Mouse (Mus musculus) ovary, postnatal 36 days (tissue): ENCODE measurements around the gene Anpep.
A peak's percentile ranks its signal among the peaks of the same experiment; 100 is the strongest.
"Not testable (repeated sequence)": the region's sequence is repeated elsewhere in the genome, so short reads cannot be mapped to it uniquely, and the experiment has no call there.

Source experiments
- DNase-seq: peaks from one replicate; pipeline ENCODE4 v3.0.0; 2022; ENCODE audit warnings: low spot score, mixed read lengths

Gene Anpep

DNA sequence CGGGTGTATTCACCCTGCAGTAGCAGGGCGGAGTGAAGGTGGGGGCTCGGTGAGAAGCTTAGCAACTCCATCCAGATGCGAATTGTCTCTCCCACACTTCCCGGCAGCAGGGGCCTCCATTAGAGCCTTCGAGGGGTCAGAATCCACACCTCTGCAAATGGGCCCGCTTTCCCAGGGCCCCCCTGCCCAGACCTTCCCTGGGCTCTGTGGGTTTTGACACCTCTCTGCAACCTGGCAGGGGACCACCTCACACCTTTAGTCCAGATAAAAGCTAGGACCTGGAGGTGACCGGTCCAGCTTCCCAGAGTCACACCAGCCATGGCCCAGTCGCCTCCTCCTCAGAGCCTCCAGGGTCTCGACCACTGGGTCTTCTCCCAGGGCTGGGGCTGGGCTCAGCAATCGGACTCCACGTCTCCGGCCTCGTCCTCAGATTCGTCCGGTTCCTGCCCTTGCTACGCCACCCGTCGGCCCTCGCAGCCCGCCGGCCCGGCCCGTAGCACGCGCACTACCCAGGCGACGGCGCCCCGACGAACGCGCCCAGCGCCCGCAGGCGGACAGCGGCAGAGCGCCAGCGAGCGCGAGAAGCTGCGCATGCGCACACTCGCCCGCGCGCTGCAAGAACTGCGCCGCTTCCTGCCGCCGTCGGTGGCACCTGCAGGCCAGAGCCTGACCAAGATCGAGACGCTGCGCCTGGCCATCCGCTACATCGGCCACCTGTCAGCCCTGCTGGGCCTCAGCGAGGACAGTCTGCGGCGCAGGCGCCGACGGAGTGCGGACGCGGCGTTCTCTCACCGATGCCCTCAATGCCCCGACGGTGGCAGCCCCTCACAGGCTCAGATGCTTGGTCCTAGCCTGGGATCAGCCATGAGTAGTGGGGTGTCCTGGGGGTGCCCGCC is 50.0 kb downstream of the Anpep start, which contains the start of gene Mesp2:
Mesp2 (plus strand) TSS at position 117 of the 896 bp plus-strand sequence.
- peak; percentile 83 for DNase-seq

DNA sequence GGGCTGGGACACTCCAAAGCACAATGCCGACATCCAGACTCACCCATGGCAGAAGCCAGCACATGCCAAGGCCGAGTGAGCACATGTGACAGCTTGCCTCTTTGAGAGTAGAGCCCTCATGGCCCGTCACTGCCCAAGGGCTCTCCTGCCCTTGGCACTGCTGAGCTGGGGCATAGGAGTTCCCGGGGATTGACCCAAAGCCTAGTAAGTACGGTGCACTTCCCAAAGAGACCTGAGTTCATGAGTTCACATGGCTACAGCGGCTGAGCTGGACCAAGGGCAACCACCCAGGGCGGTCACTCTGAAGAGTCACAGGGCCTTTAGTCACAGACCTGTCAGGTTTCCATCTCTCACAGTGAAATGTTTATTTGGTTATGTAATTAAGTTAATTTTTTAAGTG is 52.3 kb downstream of the Anpep start:
- DNase-seq, result no peak

DNA sequence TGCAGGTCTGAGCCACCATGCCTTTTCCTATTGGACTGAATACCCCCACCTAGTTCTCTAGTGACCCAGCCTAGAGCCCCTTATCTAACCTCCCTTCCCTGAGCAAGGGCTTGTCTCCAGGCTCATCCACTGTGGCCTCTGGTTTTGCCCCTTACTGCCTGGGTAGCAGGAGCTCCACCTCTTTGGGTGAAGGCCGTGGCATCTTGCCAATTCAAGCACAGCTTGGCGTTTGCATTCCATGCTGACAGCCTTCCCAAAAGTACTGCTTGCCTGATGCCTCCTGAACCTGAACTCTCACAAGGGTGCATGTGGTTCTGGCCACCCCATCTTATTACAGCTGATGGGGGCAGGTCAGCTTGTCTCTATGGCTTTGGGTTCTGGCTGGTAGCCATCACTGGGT is 57.0 kb downstream of the Anpep start:
- DNase-seq, result peak; percentile 47

DNA sequence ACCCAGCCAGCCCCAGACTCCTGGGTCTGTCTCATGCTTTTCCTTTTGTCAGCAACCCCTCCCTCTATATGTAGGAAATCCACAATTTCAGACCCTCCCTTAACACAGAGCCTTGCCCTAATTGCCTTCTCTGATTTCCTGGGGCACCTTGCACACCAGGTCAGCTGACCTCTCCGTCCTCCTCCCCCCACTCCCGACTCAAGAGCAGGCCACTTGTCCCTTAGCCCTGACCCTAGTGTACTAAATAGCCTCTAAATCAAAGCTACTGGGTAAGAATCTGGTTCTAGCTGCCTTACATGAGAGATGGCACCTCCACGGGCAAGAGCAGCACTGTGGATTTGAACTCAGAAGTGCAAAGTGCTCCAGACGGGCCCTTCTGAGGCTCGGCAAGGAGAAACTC is 58.8 kb downstream of the Anpep start:
- DNase-seq, result no peak

DNA sequence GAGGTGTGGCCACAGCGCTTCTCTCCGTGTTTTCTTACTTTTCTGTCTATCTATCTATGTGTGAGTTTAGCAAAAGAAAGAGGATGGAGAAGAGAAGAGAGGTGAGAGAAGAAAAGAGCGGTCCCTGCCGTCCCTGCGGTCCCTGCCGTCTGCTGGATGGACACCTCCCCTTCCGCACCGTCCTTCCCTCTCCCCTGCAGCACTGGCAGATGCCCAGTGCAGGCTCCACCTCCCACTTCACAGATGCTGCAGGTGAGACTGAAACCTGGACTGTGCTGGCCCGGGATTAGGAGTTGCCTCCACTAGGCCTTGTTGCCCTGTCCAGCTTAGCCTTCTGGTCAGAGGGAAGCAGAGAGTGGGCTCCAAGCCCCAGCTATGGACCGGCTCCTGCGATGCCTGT is 59.5 kb downstream of the Anpep start:
- DNase-seq, result no peak

DNA sequence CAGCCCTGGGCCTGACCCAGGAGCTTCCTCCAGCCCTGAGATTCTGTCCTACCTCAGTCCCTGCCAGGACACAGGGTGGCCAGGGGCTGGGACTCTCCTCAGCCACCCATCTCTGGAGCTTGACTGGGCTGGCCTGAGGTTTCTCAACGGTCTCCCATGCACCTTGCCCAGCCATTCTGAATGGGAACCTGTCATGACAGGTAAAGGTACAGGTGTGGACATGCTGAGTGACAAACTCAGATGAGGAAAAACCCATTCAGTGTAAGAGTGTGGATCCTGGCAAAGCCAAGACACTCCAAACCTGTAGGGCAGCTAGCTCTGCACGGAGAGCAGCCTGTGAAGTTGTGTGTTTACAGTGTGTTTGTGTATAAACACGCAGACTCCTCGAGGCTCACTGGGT is 60.5 kb downstream of the Anpep start:
- no peak for DNase-seq

DNA sequence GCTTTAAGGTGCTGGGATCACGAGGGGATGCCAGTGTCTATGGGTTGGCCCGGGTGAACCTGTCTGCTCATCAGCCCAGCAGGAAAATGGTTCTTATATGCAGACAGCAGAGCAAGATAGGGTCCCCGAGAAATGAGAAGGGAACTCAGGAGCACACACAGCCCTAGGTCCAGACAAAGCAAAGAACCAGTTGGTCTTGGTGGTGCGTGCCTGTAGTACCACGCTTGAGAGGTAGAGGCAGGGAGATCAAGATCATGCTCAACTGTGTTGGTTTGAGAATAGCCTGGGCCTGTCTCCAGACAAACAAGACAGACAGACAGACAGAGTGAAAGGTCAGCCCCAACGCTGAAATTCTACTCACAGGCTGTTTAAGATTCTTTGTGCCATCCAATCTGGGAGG is 61.4 kb downstream of the Anpep start:
- DNase-seq, result no peak

DNA sequence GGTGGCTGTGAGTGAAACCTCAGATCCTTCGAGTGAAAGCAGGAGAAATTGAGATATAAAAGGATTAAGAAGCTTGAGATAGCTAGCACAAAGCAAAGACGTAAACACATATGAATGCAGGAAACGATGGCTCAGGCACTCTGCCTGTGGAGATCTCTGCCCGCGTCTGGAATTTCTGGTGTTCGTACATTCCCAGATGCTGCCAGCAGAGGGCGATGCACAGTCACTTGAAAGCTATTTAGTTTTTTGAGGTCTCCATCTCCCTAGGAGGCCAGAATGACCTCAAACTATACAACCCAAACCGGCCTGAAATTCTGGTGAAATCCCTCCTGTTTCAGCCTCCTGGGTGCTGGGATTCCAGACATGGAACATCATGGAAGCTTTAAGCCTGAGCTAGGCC is 61.8 kb downstream of the Anpep start:
- DNase-seq, result peak; percentile 76

DNA sequence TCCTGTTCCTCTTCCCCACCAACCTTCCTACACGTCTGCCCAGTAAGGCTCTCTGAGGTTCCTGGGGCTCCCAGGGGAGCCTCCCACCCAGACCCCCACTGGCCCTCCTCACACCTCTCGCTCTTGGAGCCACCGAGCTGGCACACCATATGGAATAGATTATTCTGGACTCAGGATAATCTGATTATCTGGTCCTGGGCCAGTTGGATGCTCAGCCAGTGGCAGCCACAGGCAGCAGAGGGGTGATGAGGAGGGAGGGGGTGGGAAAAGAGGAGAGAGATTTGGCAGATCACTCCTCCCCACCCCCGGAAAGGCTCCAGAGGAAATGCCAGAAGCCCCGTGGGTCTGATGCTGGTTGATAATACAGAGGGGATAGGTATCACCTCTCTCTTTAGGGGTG is 62.3 kb downstream of the Anpep start:
- no peak for DNase-seq

DNA sequence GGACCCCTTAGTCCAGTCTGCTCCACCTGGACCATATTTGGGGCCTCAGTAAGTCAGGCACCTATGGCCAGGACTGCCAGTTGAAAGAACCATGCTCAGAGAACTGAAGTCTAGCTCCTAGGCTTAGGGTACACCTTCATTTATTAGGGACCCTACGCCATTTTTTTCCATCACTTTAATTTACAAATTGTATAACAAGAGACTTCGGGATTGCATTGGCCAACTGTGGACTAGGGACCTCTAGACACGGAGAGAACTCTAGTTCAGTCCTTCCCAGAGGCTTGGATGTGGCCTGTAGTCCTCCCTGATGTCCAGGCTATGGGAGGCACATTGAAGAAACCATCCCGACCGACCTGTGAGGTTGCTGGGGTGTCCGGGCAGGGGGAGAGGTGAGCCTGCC is 67.2 kb downstream of the Anpep start, which contains the start of gene Mesp1:
Mesp1 (minus strand) TSS at position 101 of the 400 bp plus-strand sequence.
- DNase-seq, result no peak

DNA sequence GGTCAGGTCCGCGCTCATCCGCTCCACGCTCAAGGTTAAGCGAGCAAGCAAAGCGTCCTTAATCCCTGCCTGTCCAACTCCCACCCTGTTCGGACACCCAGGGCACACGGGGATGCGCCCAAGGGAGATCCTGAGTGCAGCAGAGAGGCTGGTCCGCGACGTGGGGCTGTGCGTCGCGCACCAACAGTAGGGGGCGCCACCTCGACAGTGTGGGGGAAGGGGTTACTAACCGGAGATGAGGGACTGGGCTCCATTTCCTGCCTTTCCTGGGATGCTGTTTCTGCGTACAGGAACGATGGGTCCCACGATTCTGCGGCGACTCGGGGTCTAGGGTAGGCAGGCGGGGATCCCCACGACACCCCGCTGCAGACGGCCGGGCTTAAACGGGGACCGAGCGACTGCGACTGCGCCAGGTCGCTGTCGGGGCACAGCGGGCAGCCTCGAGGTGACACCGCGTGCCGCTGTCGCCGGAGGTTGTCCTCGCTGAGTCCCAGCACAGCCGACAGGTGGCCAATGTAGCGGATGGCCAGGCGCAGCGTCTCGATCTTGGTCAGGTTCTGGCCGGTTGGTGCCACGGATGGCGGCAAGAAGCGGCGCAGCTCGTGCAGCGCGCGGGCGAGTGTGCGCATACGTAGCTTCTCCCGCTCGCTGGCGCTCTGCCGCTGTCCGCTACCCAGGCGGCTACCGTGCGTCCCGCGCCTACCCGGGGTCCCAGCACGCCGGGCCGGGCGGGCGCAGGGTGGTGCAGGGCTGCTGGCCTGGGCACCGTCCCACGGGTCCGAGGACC is 68.0 kb downstream of the Anpep start:
- peak; percentile 43 for DNase-seq

DNA sequence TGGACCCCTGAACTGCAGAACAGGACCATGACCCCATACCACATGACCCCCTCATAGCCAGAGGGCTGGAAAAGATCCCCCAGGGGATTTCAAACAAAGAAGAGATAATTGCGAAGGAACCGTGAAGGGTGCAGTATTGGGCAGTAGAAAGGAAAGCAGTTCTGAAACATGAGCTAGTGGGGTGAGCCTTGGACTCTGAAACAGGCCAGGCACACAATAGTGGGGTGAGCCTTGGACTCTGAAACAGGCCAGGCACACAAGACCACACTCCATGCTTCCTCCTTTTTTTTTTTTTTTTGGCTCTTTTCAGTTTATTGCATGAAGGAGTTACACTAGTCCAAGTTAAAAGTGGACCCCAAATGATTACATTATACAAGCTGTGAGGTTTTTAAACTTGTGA is 71.0 kb downstream of the Anpep start:
- not testable (repeated sequence) for DNase-seq

DNA sequence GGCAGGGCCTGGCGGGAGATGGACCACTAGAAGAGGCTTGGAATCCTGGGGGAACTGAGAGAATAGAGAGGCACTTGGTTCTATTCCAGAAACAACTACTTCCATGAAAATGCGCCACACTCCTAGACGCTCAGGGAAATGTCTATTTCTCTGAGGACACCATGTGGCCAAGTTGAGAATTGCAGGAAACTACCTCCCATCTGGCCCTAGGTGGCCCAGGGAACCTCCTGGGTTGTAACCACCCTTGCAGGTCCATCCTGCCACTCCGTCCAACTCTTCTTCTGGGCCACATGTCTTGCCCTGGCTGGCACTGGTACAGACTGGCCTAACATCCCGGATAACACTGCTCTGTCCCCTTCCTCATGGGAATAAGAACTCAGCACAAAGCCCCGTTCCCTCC is 74.6 kb downstream of the Anpep start:
- peak; percentile 52 for DNase-seq

DNA sequence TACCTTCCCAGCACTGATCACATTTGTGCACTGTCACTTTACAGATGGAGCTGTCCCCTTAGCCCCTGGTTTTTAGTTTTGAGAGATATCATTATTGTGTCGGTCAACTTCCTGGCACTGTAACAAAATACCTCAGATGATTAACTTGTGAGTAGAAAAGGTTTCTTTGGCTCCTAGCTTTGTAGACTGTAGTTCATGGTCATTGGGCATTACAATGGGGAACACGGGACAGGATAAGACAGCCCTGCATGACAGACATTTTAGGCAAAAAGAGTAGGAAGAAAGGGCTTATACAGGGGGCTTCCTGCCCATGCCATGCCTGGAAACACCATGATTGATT is 78.4 kb downstream of the Anpep start:
- DNase-seq, result no peak

DNA sequence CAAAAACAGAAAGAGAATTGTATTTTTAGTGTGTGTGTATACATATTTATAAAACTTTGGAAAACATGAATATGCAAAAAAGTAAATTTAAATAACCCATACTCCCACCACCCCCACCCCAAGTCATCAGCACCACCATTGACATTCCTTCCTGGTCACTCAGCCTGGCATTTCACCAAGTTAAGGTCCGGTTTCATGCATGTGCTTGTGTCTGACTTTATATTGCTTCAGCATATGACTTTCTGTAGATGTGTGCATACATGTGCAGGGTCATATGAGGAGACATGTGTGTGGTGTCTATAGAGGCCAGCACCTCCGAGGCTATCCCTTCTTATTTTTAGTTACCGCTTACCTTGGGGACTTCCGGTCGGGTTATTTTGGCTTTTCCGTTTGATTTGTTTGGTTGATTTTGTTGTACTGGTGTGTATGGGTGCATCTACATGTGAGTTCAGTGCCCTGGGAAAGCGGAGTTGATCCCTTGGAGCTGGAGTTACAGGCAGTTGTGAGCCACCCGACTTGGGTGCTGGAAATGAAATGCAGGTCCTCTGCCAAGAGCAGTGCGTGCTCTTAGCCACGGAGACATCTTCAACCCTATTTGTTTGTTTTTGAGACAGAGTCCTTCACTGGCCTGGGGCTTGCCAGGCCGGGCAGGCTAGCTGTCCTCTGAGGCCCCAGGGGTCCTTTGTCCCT is 78.9 kb downstream of the Anpep start:
- no peak for DNase-seq

DNA sequence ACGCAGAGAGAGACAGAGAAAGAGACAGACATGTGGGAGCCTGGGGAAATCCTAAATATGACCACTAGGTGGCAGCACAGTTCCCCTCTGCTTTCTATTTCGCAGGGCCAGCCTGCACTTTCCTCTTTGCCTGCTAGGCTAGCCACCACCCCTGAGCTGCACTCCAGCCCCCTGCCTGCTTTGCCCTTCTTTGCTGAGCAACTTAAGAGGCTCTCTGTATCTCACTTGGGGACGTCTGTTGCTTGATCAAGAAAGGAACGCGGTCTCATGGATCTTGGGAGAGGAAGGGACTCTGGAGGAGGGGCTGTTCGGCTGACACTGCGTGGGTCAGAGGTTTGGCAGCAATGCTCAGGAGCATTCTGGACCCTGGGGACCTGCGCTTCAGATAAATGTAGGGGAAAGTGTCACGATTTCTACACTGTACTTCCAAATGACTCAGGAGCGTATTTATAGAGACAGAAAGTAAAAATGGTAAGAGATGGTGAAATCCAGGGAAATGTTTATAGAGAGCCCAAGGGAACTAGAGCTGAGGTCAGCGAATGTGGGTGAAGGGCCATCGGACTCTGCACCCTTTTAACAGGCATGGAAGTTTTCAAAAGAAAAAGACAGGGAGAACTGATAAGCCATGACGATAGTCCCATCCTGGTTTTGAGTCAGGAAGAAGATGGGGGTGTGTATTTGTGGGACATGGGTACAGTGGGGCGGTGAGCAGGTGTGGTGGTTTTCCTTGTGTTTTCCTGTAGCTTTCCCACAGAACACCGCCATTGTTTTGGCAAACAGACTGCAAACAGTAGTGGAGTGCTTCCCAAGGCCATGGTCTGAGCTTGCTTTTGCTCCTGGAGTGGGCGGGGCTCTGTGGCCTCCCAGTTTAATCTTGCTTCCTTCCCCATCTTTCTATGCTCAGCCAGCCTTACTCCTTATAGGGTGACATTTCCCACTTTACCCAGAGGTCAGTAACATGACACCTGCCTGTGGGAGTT is 79.9 kb downstream of the Anpep start:
- DNase-seq, result peak; percentile 74
